Mouse (Mus musculus) G1E (cell line): ENCODE data around the gene Lman2l. TPM values are rescaled to one million over a fixed set of nuclear protein-coding genes. Genes with fewer than 3 reads are reported as not detected.
A peak's percentile ranks its signal among the peaks of the same experiment; 100 is the strongest.

Source experiments
- ATAC-seq: 2 replicates; pipeline ENCODE4 v1.8.0; 2016; ENCODE audit warnings: mild to moderate bottlenecking; ENCODE audit not compliant: insufficient number of reproducible peaks, poor library complexity, low FRiP score, severe bottlenecking; ENCODE audit errors: extremely low read depth
- DNase-seq: peaks from one replicate; pipeline ENCODE4 v3.0.0; 2012; ENCODE audit warnings: low spot score
- H3K27me3 ChIP-seq: 2 replicates; pipeline ENCODE4 v1.6.1; 2012; ENCODE audit warnings: mild to moderate bottlenecking, low read length, inconsistent platforms; ENCODE audit not compliant: insufficient read depth
- H3K36me3 ChIP-seq: replicated peaks from 2 replicates; pipeline ENCODE3; 2012; ENCODE audit warnings: mild to moderate bottlenecking, inconsistent platforms
- H3K4me1 ChIP-seq: 2 replicates; pipeline ENCODE4 v1.6.1; 2012; ENCODE audit warnings: low read depth, low read length, inconsistent platforms, mixed read lengths; ENCODE audit not compliant: insufficient read depth
- H3K4me3 ChIP-seq: 2 replicates; pipeline ENCODE4 v1.5.1; 2012; ENCODE audit warnings: low read depth, mild to moderate bottlenecking, inconsistent platforms, low read length, moderate library complexity, mixed read lengths
- H3K9me3 ChIP-seq: replicated peaks from 2 replicates; pipeline ENCODE4 v1.6.1; 2012; ENCODE audit warnings: inconsistent platforms
- CTCF ChIP-seq: IDR thresholded peaks from 2 replicates; pipeline ENCODE4 v1.5.1; 2012; ENCODE audit warnings: low read depth, low read length, inconsistent platforms, mixed read lengths
- GATA1 ChIP-seq: IDR thresholded peaks from 2 replicates; pipeline ENCODE4 v1.6.1; 2012; ENCODE audit warnings: borderline replicate concordance, low read length, inconsistent platforms, mixed read lengths
- GATA2 ChIP-seq: IDR thresholded peaks from 2 replicates; pipeline ENCODE4 v1.6.1; 2012; ENCODE audit warnings: low read depth, low read length, inconsistent platforms, borderline replicate concordance
- POLR2AphosphoS5 ChIP-seq: IDR thresholded peaks from 2 replicates; pipeline ENCODE4 v1.6.1; 2012; ENCODE audit warnings: low read depth, low read length, inconsistent platforms; ENCODE audit not compliant: insufficient replicate concordance
- TAL1 ChIP-seq: conservative IDR thresholded peaks from 2 replicates; pipeline ENCODE4 v1.6.1; 2012; ENCODE audit warnings: low read depth, low read length, inconsistent platforms, mixed read lengths
- polyA plus RNA-seq: library from polyadenylated mRNA; stranded (reverse); fragments of >175 nt; gene quantifications from 2 replicates; pipeline ENCODE4 v1.2.3, GENCODE M21; 2012
- total RNA-seq, 2 experiments: library from RNA; stranded (forward) in 1 of 2; stranded (reverse) in 1 of 2; fragments of 200-1000 nt in 1 of 2; fragments of >200 nt in 1 of 2; fragmentation: Nextera tagmentation in 1 of 2; gene quantifications; 2 replicates each; pipeline ENCODE4 v1.2.3; 2014 to 2017

Lman2l gene
- total RNA-seq (2014; fragmentation: Nextera tagmentation), result 41.5 and 50.6 TPM in 2 replicates
- total RNA-seq (2017), result 6.0 and 6.5 TPM in 2 replicates
- 12.4 and 13.3 TPM in 2 replicates for polyA plus RNA-seq

GRCm38 (mm10) chr1:36444471-36445464 is at the start of gene Lman2l:
TSS of gene Lman2l (minus strand) at chr1:36445271.
- H3K27me3 ChIP-seq, result peaks cover 7% of the 10 kb centered on the region
- H3K4me3 ChIP-seq, result peak within 1 kb of the TSS; percentile 83
- peaks cover 30% of the 10 kb centered on the region for H3K36me3 ChIP-seq
- no peak for TF ChIP-seq CTCF
- no peak for TF ChIP-seq GATA2
- TF ChIP-seq GATA1, result no peak
- no peak for TF ChIP-seq POLR2AphosphoS5
- TF ChIP-seq TAL1, result no peak
- H3K4me1 ChIP-seq, result peaks cover 30% of the 10 kb centered on the region
- H3K9me3 ChIP-seq, result peaks cover 3% of the 10 kb centered on the region
- ATAC-seq (peak; percentile 100), DNase-seq (peak; percentile 100)

- ATAC-seq (no peak), DNase-seq (no peak)
- peaks cover 16% of the 10 kb centered on the region; the same call in 1 of the 2 replicates for H3K27me3 ChIP-seq
- peaks cover 5% of the 10 kb centered on the region for H3K4me1 ChIP-seq
- no peak overlapping the region for H3K4me3 ChIP-seq
- TF ChIP-seq GATA1, result no peak
- no peak for TF ChIP-seq GATA2
- TF ChIP-seq TAL1, result no peak
- no peak for TF ChIP-seq CTCF
- TF ChIP-seq POLR2AphosphoS5, result no peak
- H3K36me3 ChIP-seq, result peaks cover 6% of the 10 kb centered on the region
- no peaks in the 10 kb centered on the region for H3K9me3 ChIP-seq
Measured at GRCm38 (mm10) chr1:36493299-36493698, 48.2 kb upstream of the Lman2l start.

- peaks cover 5% of the 10 kb centered on the region for H3K4me1 ChIP-seq
- H3K27me3 ChIP-seq, result peaks cover 16% of the 10 kb centered on the region; the same call in 1 of the 2 replicates
- no peaks in the 10 kb centered on the region for H3K9me3 ChIP-seq
- ATAC-seq (no peak), DNase-seq (no peak)
- TF ChIP-seq GATA1 (no peak), TAL1 (no peak)
- H3K36me3 ChIP-seq, result peaks cover 3% of the 10 kb centered on the region
- H3K4me3 ChIP-seq, result no peak overlapping the region
Measured at GRCm38 (mm10) chr1:36492416-36493139, 47.5 kb upstream of the Lman2l start.

GRCm38 (mm10) chr1:36489661-36490060 is 44.6 kb upstream of the Lman2l start:
- DNase-seq (no peak), ATAC-seq (no peak)
- Histone ChIP-seq H3K9me3 (no peaks in the 10 kb centered on the region), H3K4me3 (no peak overlapping the region), H3K36me3 (peaks cover 10% of the 10 kb centered on the region), H3K4me1 (peaks cover 7% of the 10 kb centered on the region), H3K27me3 (peaks cover 6% of the 10 kb centered on the region; the same call in 1 of the 2 replicates)
- no peak for TF ChIP-seq CTCF
- TF ChIP-seq GATA2, result no peak
- TF ChIP-seq TAL1, result no peak

- peaks cover 13% of the 10 kb centered on the region for H3K36me3 ChIP-seq
- ATAC-seq (no peak), DNase-seq (no peak)
- no peaks in the 10 kb centered on the region for H3K9me3 ChIP-seq
- TF ChIP-seq CTCF, result no peak
- TF ChIP-seq POLR2AphosphoS5, result no peak
- no peak for TF ChIP-seq TAL1
- no peak for TF ChIP-seq GATA1
- no peak for TF ChIP-seq GATA2
- 0 out of 2 replicates have a peak, but pooled peaks cover under 1% of the 10 kb centered on the region for H3K27me3 ChIP-seq
- peaks cover 7% of the 10 kb centered on the region for H3K4me1 ChIP-seq
- no peak overlapping the region for H3K4me3 ChIP-seq
Measured at GRCm38 (mm10) chr1:36487111-36487510, 42.0 kb upstream of the Lman2l start.

GRCm38 (mm10) chr1:36485080-36485479 is 40.0 kb upstream of the Lman2l start:
- H3K4me1 ChIP-seq, result peaks cover 8% of the 10 kb centered on the region
- TF ChIP-seq GATA1 (no peak), GATA2 (no peak), CTCF (no peak), TAL1 (no peak), POLR2AphosphoS5 (no peak)
- no peak for DNase-seq

More at GRCm38 (mm10) chr1:36485080-36485479, 40.0 kb upstream of the Lman2l start:
- Histone ChIP-seq H3K9me3 (no peaks in the 10 kb centered on the region), H3K36me3 (peaks cover 14% of the 10 kb centered on the region), H3K27me3 (0 out of 2 replicates have a peak, but pooled peaks cover 2% of the 10 kb centered on the region), H3K4me3 (no peak overlapping the region)
- no peak for ATAC-seq
